Mouse (Mus musculus) C2C12 (cell line): ENCODE measurements at regions not wholly inside any gene's neighbourhood (a gene's known extent, or its start where the extent isn't known, plus 50 kb on each side); places are given as distances from the start of the nearest gene placed in this dataset.

ENCODE experiments used
- CTCF ChIP-seq: IDR thresholded peaks from one replicate; pipeline ENCODE4 v1.5.1; 2011; ENCODE audit not compliant: control insufficient read depth, insufficient read depth, insufficient read length
- FOSL1 ChIP-seq: IDR thresholded peaks from one replicate; pipeline ENCODE4 v1.8.0; 2011; ENCODE audit warnings: mild to moderate bottlenecking, low read length; ENCODE audit not compliant: poor library complexity, insufficient read depth, severe bottlenecking
- MAX ChIP-seq: IDR thresholded peaks from one replicate; pipeline ENCODE4 v1.6.1; 2011; ENCODE audit warnings: mild to moderate bottlenecking, control low read depth
- USF1 ChIP-seq: IDR thresholded peaks from one replicate; pipeline ENCODE4 v1.6.1; 2011; ENCODE audit warnings: low read depth, mild to moderate bottlenecking, control low read depth, moderate library complexity

- TF ChIP-seq CTCF (no peak), MAX (no peak), USF1 (no peak), FOSL1 (no peak)
Observed at GRCm38 (mm10) chr9:94101958-94102357, 435.9 kb downstream of the 1190002N15Rik start.
